Mouse (Mus musculus): ENCODE measurements at regions not wholly inside any gene's neighbourhood (a gene's known extent, or its start where the extent isn't known, plus 50 kb on each side); places are given as distances from the start of the nearest gene placed in this dataset.

DNA sequence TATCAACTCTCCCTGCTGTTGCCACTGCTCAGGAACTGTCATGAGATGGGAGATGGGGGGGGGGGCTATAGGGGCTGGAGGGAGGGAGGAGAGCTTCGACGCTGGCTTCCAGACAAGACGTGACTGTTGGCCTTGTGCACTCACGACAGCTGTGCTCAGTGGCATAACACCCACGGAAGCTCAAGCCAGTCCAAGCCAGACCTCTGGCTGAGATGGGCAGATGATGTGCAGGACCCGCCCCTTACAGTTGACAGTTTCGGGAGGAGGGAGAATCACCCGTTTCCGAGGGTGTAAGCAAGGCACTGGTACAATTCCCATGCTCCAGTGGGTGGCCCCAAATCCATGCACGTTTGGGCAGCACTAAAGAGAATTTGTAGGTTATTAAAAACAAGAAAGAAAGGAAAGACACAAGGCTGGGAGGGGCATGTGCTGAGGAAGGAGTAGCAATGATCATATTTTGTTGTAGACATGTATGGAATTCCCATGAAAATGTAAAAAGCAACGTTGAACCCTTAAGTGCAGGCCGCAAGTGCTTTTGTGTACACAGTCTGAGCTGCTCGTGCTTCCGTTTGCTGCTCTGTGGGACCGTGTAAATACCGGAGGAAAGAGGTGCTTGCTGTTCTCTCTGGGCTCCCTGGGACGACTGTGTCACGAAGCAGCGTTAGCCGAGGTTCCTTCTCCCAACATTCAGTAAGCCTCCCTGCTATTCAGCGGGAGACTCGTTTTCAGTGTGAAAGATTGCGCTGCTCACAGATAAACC is 188.2 kb upstream of the Serp2 start:
- H3K27ac ChIP-seq (ENCODE audit: insufficient read depth, low read length): no peak overlapping the region
- H3K4me1 ChIP-seq (ENCODE audit: control insufficient read depth, insufficient read depth, low read length): no peaks in the 10 kb centered on the region
- H3K9me3 ChIP-seq (replicated peaks; ENCODE audit: control insufficient read depth, insufficient read depth, low read length, poor library complexity, severe bottlenecking): no peaks in the 10 kb centered on the region
- no peaks in the 10 kb centered on the region for H3K27me3 ChIP-seq (ENCODE audit: control insufficient read depth, insufficient read depth, low read length, poor library complexity, severe bottlenecking)
- no peak for TF ChIP-seq CTCF (IDR thresholded peaks at IDR 0.05; ENCODE audit: low read depth, low read length)
- TF ChIP-seq EP300 (IDR thresholded peaks at IDR 0.05; ENCODE audit: insufficient read depth, low read depth, low read length): no peak
- TF ChIP-seq POLR2A (IDR thresholded peaks at IDR 0.05; ENCODE audit: insufficient read depth, low read length): no peak
- H3K36me3 ChIP-seq (ENCODE audit: control insufficient read depth, insufficient read depth, low read length, poor library complexity, severe bottlenecking): no peaks in the 10 kb centered on the region
- H3K9ac ChIP-seq (ENCODE audit: low read depth, poor library complexity, severe bottlenecking): no peak overlapping the region
- H3K4me3 ChIP-seq (ENCODE audit: low read depth, low read length): no peak overlapping the region

GRCm38 (mm10) chr14:76742297-76742696 is 185.6 kb upstream of the Serp2 start:
- H3K27ac ChIP-seq (ENCODE audit: insufficient read depth, low read length): no peak overlapping the region
- H3K4me1 ChIP-seq (ENCODE audit: control insufficient read depth, insufficient read depth, low read length): no peaks in the 10 kb centered on the region
- no peaks in the 10 kb centered on the region for H3K36me3 ChIP-seq (ENCODE audit: control insufficient read depth, insufficient read depth, low read length, poor library complexity, severe bottlenecking)
- no peak overlapping the region for H3K9ac ChIP-seq (ENCODE audit: low read depth, poor library complexity, severe bottlenecking)
- H3K9me3 ChIP-seq (replicated peaks; ENCODE audit: control insufficient read depth, insufficient read depth, low read length, poor library complexity, severe bottlenecking): no peaks in the 10 kb centered on the region
- H3K4me3 ChIP-seq (ENCODE audit: low read depth, low read length): no peak overlapping the region
- TF ChIP-seq EP300 (IDR thresholded peaks at IDR 0.05; ENCODE audit: insufficient read depth, low read depth, low read length) (no peak), POLR2A (IDR thresholded peaks at IDR 0.05; ENCODE audit: insufficient read depth, low read length) (no peak), CTCF (IDR thresholded peaks at IDR 0.05; ENCODE audit: low read depth, low read length) (no peak)
- H3K27me3 ChIP-seq (ENCODE audit: control insufficient read depth, insufficient read depth, low read length, poor library complexity, severe bottlenecking): no peaks in the 10 kb centered on the region

DNA sequence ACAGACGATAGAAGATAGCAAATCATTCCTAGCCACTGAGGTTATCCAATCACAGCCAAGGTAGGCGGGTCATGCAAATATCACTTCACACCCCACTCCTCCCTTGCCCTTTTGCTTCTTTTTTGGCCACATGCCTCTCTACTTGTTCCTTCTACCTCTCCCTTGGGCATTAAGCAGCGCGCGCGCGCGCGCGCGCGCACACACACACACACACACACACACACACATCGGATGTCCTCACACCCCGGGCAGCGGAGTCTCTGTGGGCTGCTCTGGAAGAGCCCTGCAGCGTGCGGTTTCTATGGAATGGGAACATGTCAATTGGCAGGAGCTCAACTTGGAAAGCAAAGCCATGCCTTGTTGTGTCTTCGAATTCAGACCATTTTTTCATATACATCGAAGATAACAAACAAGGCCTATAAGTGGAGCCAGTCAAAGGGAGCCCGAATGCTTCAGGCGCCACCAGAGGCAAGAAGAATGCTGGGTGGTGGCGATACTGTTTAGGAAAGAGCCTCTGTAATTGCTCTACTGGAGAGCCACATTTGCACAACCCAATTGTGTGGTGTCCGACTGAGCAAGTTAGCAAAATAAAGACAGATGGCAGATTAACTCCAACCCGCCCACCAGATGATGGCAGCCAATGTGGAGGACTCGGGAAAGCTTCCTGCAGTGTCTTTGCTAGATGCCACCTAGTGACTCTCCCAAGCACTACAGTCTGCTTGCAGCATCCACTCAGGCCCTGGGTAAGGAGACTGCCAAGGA is 183.3 kb upstream of the Serp2 start:
- H3K4me3 ChIP-seq (ENCODE audit: low read depth, low read length): no peak overlapping the region
- no peaks in the 10 kb centered on the region for H3K9me3 ChIP-seq (replicated peaks; ENCODE audit: control insufficient read depth, insufficient read depth, low read length, poor library complexity, severe bottlenecking)
- H3K27me3 ChIP-seq (ENCODE audit: control insufficient read depth, insufficient read depth, low read length, poor library complexity, severe bottlenecking): no peaks in the 10 kb centered on the region
- no peaks in the 10 kb centered on the region for H3K36me3 ChIP-seq (ENCODE audit: control insufficient read depth, insufficient read depth, low read length, poor library complexity, severe bottlenecking)
- H3K4me1 ChIP-seq (ENCODE audit: control insufficient read depth, insufficient read depth, low read length): peaks cover 2% of the 10 kb centered on the region
- no peak overlapping the region for H3K9ac ChIP-seq (ENCODE audit: low read depth, poor library complexity, severe bottlenecking)
- TF ChIP-seq CTCF (IDR thresholded peaks at IDR 0.05; ENCODE audit: low read depth, low read length) (peak; percentile 69), EP300 (IDR thresholded peaks at IDR 0.05; ENCODE audit: insufficient read depth, low read depth, low read length) (peak; percentile 74; the same call in 1 of the 2 replicates), POLR2A (IDR thresholded peaks at IDR 0.05; ENCODE audit: insufficient read depth, low read length) (no peak)
- peak overlapping the region; percentile 70 for H3K27ac ChIP-seq (ENCODE audit: insufficient read depth, low read length)

GRCm38 (mm10) chr14:76735997-76736396 is 179.3 kb upstream of the Serp2 start:
- Histone ChIP-seq H3K9me3 (replicated peaks; ENCODE audit: control insufficient read depth, insufficient read depth, low read length, poor library complexity, severe bottlenecking) (no peaks in the 10 kb centered on the region), H3K27me3 (ENCODE audit: control insufficient read depth, insufficient read depth, low read length, poor library complexity, severe bottlenecking) (no peaks in the 10 kb centered on the region), H3K27ac (ENCODE audit: insufficient read depth, low read length) (no peak overlapping the region), H3K36me3 (ENCODE audit: control insufficient read depth, insufficient read depth, low read length, poor library complexity, severe bottlenecking) (no peaks in the 10 kb centered on the region), H3K4me3 (ENCODE audit: low read depth, low read length) (no peak overlapping the region), H3K4me1 (ENCODE audit: control insufficient read depth, insufficient read depth, low read length) (peaks cover 7% of the 10 kb centered on the region), H3K9ac (ENCODE audit: low read depth, poor library complexity, severe bottlenecking) (no peak overlapping the region)
- no peak for TF ChIP-seq POLR2A (IDR thresholded peaks at IDR 0.05; ENCODE audit: insufficient read depth, low read length)
- TF ChIP-seq EP300 (IDR thresholded peaks at IDR 0.05; ENCODE audit: insufficient read depth, low read depth, low read length): no peak
- no peak for TF ChIP-seq CTCF (IDR thresholded peaks at IDR 0.05; ENCODE audit: low read depth, low read length)

GRCm38 (mm10) chr14:76735107-76735506 is 178.4 kb upstream of the Serp2 start:
- no peak overlapping the region for H3K4me3 ChIP-seq (ENCODE audit: low read depth, low read length)
- H3K27me3 ChIP-seq (ENCODE audit: control insufficient read depth, insufficient read depth, low read length, poor library complexity, severe bottlenecking): no peaks in the 10 kb centered on the region
- H3K36me3 ChIP-seq (ENCODE audit: control insufficient read depth, insufficient read depth, low read length, poor library complexity, severe bottlenecking): no peaks in the 10 kb centered on the region
- TF ChIP-seq EP300 (IDR thresholded peaks at IDR 0.05; ENCODE audit: insufficient read depth, low read depth, low read length) (no peak), CTCF (IDR thresholded peaks at IDR 0.05; ENCODE audit: low read depth, low read length) (no peak)
- no peak overlapping the region for H3K9ac ChIP-seq (ENCODE audit: low read depth, poor library complexity, severe bottlenecking)
- H3K9me3 ChIP-seq (replicated peaks; ENCODE audit: control insufficient read depth, insufficient read depth, low read length, poor library complexity, severe bottlenecking): no peaks in the 10 kb centered on the region
- peaks cover 7% of the 10 kb centered on the region for H3K4me1 ChIP-seq (ENCODE audit: control insufficient read depth, insufficient read depth, low read length)
- H3K27ac ChIP-seq (ENCODE audit: insufficient read depth, low read length): no peak overlapping the region

GRCm38 (mm10) chr14:76733258-76733823 is 176.7 kb upstream of the Serp2 start:
- TF ChIP-seq POLR2A (IDR thresholded peaks at IDR 0.05; ENCODE audit: insufficient read depth, low read length): no peak
- no peak overlapping the region for H3K27ac ChIP-seq (ENCODE audit: insufficient read depth, low read length)
- H3K9ac ChIP-seq (ENCODE audit: low read depth, poor library complexity, severe bottlenecking): no peak overlapping the region
- no peaks in the 10 kb centered on the region for H3K36me3 ChIP-seq (ENCODE audit: control insufficient read depth, insufficient read depth, low read length, poor library complexity, severe bottlenecking)
- H3K4me1 ChIP-seq (ENCODE audit: control insufficient read depth, insufficient read depth, low read length): peaks cover 7% of the 10 kb centered on the region
- H3K27me3 ChIP-seq (ENCODE audit: control insufficient read depth, insufficient read depth, low read length, poor library complexity, severe bottlenecking): no peaks in the 10 kb centered on the region
- no peaks in the 10 kb centered on the region for H3K9me3 ChIP-seq (replicated peaks; ENCODE audit: control insufficient read depth, insufficient read depth, low read length, poor library complexity, severe bottlenecking)
- H3K4me3 ChIP-seq (ENCODE audit: low read depth, low read length): no peak overlapping the region

Measured in ES-Bruce4 (cell line).